Mouse (Mus musculus): ENCODE results near the gene Tap2. TPM values are rescaled to one million over a fixed set of nuclear protein-coding genes. Genes with fewer than 3 reads are reported as not detected.

Tap2 gene
- polyA plus RNA-seq, 1 experiment: 56.6 TPM

GRCm38 (mm10) chr17:34201506-34202055 lies 1.7 kb upstream of the Tap2 start:
- TF ChIP-seq CTCF (IDR thresholded peaks at IDR 0.05; ENCODE audit: low read depth, low read length): no peak
- TF ChIP-seq POLR2A (IDR thresholded peaks at IDR 0.05; ENCODE audit: borderline replicate concordance, low read depth, low read length): no peak
- Histone ChIP-seq H3K4me1 (ENCODE audit: control insufficient read depth, insufficient read depth, low read length) (peaks cover 12% of the 10 kb centered on the region), H3K4me3 (ENCODE audit: insufficient read depth, low read length) (no peak overlapping the region), H3K27ac (ENCODE audit: insufficient read depth, low read depth, low read length) (no peak overlapping the region)

GRCm38 (mm10) chr17:34202760-34203442 lies 426 bp upstream of the Tap2 start:
- no peak for TF ChIP-seq POLR2A (IDR thresholded peaks at IDR 0.05; ENCODE audit: borderline replicate concordance, low read depth, low read length)
- TF ChIP-seq CTCF (IDR thresholded peaks at IDR 0.05; ENCODE audit: low read depth, low read length): no peak
- Histone ChIP-seq H3K27ac (ENCODE audit: insufficient read depth, low read depth, low read length) (no peak overlapping the region), H3K4me3 (ENCODE audit: insufficient read depth, low read length) (no peak overlapping the region), H3K4me1 (ENCODE audit: control insufficient read depth, insufficient read depth, low read length) (peaks cover 12% of the 10 kb centered on the region)

GRCm38 (mm10) chr17:34204303-34205010 lies 1.1 kb downstream of the Tap2 start:
- TF ChIP-seq POLR2A (IDR thresholded peaks at IDR 0.05; ENCODE audit: borderline replicate concordance, low read depth, low read length) (no peak), CTCF (IDR thresholded peaks at IDR 0.05; ENCODE audit: low read depth, low read length) (peak; percentile 90)
- peaks cover 6% of the 10 kb centered on the region; the same call in 1 of the 2 replicates for H3K4me1 ChIP-seq (ENCODE audit: control insufficient read depth, insufficient read depth, low read length)
- H3K27ac ChIP-seq (ENCODE audit: insufficient read depth, low read depth, low read length): 0 out of 2 replicates have a peak overlapping the region, but pooled peaks have one; percentile 28
- H3K4me3 ChIP-seq (ENCODE audit: insufficient read depth, low read length): peak overlapping the region; percentile 98

GRCm38 (mm10) chr17:34205021-34205745 lies 1.9 kb downstream of the Tap2 start:
- Histone ChIP-seq H3K4me3 (ENCODE audit: insufficient read depth, low read length) (peak overlapping the region; percentile 98), H3K27ac (ENCODE audit: insufficient read depth, low read depth, low read length) (no peak overlapping the region), H3K4me1 (ENCODE audit: control insufficient read depth, insufficient read depth, low read length) (peaks cover 6% of the 10 kb centered on the region; the same call in 1 of the 2 replicates)
- TF ChIP-seq POLR2A (IDR thresholded peaks at IDR 0.05; ENCODE audit: borderline replicate concordance, low read depth, low read length) (no peak), CTCF (IDR thresholded peaks at IDR 0.05; ENCODE audit: low read depth, low read length) (no peak)

- H3K4me1 ChIP-seq (ENCODE audit: control insufficient read depth, insufficient read depth, low read length): peaks cover 6% of the 10 kb centered on the region; the same call in 1 of the 2 replicates
- TF ChIP-seq POLR2A (IDR thresholded peaks at IDR 0.05; ENCODE audit: borderline replicate concordance, low read depth, low read length) (no peak), CTCF (IDR thresholded peaks at IDR 0.05; ENCODE audit: low read depth, low read length) (peak; percentile 16; the same call in 1 of the 2 replicates)
These were observed 2.4 kb downstream of the Tap2 start for GRCm38 (mm10) chr17:34205746-34206176.

GRCm38 (mm10) chr17:34206731-34207130 lies 3.4 kb downstream of the Tap2 start:
- Histone ChIP-seq H3K4me3 (ENCODE audit: insufficient read depth, low read length) (no peak overlapping the region), H3K4me1 (ENCODE audit: control insufficient read depth, insufficient read depth, low read length) (peaks cover 6% of the 10 kb centered on the region; the same call in 1 of the 2 replicates), H3K27ac (ENCODE audit: insufficient read depth, low read depth, low read length) (no peak overlapping the region)
- TF ChIP-seq CTCF (IDR thresholded peaks at IDR 0.05; ENCODE audit: low read depth, low read length) (no peak), POLR2A (IDR thresholded peaks at IDR 0.05; ENCODE audit: borderline replicate concordance, low read depth, low read length) (no peak)

More at GRCm38 (mm10) chr17:34205746-34206176, 2.4 kb downstream of the Tap2 start:
- H3K27ac ChIP-seq (ENCODE audit: insufficient read depth, low read depth, low read length): no peak overlapping the region
- peak overlapping the region; percentile 98 for H3K4me3 ChIP-seq (ENCODE audit: insufficient read depth, low read length)

- no peak for TF ChIP-seq POLR2A (IDR thresholded peaks at IDR 0.05; ENCODE audit: borderline replicate concordance, low read depth, low read length)
- no peak for TF ChIP-seq CTCF (IDR thresholded peaks at IDR 0.05; ENCODE audit: low read depth, low read length)
- H3K4me1 ChIP-seq (ENCODE audit: control insufficient read depth, insufficient read depth, low read length): peaks cover 6% of the 10 kb centered on the region; the same call in 1 of the 2 replicates
- no peak overlapping the region for H3K27ac ChIP-seq (ENCODE audit: insufficient read depth, low read depth, low read length)
- H3K4me3 ChIP-seq (ENCODE audit: insufficient read depth, low read length): no peak overlapping the region
These were observed 4.1 kb downstream of the Tap2 start for GRCm38 (mm10) chr17:34207456-34207855.

- peaks cover 6% of the 10 kb centered on the region; the same call in 1 of the 2 replicates for H3K4me1 ChIP-seq (ENCODE audit: control insufficient read depth, insufficient read depth, low read length)
- TF ChIP-seq POLR2A (IDR thresholded peaks at IDR 0.05; ENCODE audit: borderline replicate concordance, low read depth, low read length) (no peak), CTCF (IDR thresholded peaks at IDR 0.05; ENCODE audit: low read depth, low read length) (no peak)
- H3K4me3 ChIP-seq (ENCODE audit: insufficient read depth, low read length): no peak overlapping the region
These were observed 4.5 kb downstream of the Tap2 start for GRCm38 (mm10) chr17:34207866-34208265.

GRCm38 (mm10) chr17:34208421-34208820 lies 5.1 kb downstream of the Tap2 start:
- no peak for TF ChIP-seq CTCF (IDR thresholded peaks at IDR 0.05; ENCODE audit: low read depth, low read length)
- TF ChIP-seq POLR2A (IDR thresholded peaks at IDR 0.05; ENCODE audit: borderline replicate concordance, low read depth, low read length): no peak
- Histone ChIP-seq H3K4me1 (ENCODE audit: control insufficient read depth, insufficient read depth, low read length) (peaks cover 6% of the 10 kb centered on the region; the same call in 1 of the 2 replicates), H3K27ac (ENCODE audit: insufficient read depth, low read depth, low read length) (no peak overlapping the region), H3K4me3 (ENCODE audit: insufficient read depth, low read length) (no peak overlapping the region)

More at GRCm38 (mm10) chr17:34207866-34208265, 4.5 kb downstream of the Tap2 start:
- no peak overlapping the region for H3K27ac ChIP-seq (ENCODE audit: insufficient read depth, low read depth, low read length)

Data from bone marrow macrophage, adult 2 months (primary cell).